Mouse (Mus musculus) cerebellum, adult 11-12 months (tissue): ENCODE data around the gene Hoxc8.

Source experiments
- DNase-seq: peaks from one replicate; pipeline ENCODE4 v3.0.0; 2022

Gene Hoxc8

GRCm38 (mm10) chr15:103034807-103035547 is 44.6 kb downstream of the Hoxc8 start:
- DNase-seq: no peak

- no peak for DNase-seq
Measured at GRCm38 (mm10) chr15:103035548-103035881, 45.1 kb downstream of the Hoxc8 start.

- DNase-seq: no peak
Measured at GRCm38 (mm10) chr15:103037579-103037978, 47.2 kb downstream of the Hoxc8 start.

- no peak for DNase-seq
Measured at GRCm38 (mm10) chr15:103038701-103039480, 48.5 kb downstream of the Hoxc8 start.

GRCm38 (mm10) chr15:103039609-103040008 is 49.2 kb downstream of the Hoxc8 start:
- no peak for DNase-seq

- no peak for DNase-seq
Measured at GRCm38 (mm10) chr15:103040601-103041000, 50.2 kb downstream of the Hoxc8 start.

- no peak for DNase-seq
Measured at GRCm38 (mm10) chr15:103041613-103042012, 51.2 kb downstream of the Hoxc8 start.

- no peak for DNase-seq
Measured at GRCm38 (mm10) chr15:103042209-103042608, 51.8 kb downstream of the Hoxc8 start.
